Mouse (Mus musculus) subcutaneous adipose tissue, adult 2 months (tissue): ENCODE data around the gene Bola1. TPM values are rescaled to one million over a fixed set of nuclear protein-coding genes. Genes with fewer than 3 reads are reported as not detected.

Experiments
- polyA plus RNA-seq: library from polyadenylated mRNA; depleted of rRNA; stranded (reverse); fragments of >200 nt; gene quantifications from 2 replicates; pipeline ENCODE4 v1.2.3, GENCODE M21; 2012; ENCODE audit warnings: low replicate concordance; rRNA removed

The Bola1 gene
- 55.8 and 58.3 TPM in 2 replicates for polyA plus RNA-seq

GRCm38 (mm10) chr3:96219661-96220130 lies at the start of gene Bola1, which contains the start of gene Hist2h2ab:
TSS of gene Bola1 (minus strand) at chr3:96219709.
TSS of gene Hist2h2ab (plus strand) at chr3:96219865.

GRCm38 (mm10) chr3:96268051-96268775 lies 48.7 kb upstream of the Bola1 start, which contains the start of gene Hist2h3b:
TSS of gene Hist2h3b (plus strand) at chr3:96268654.

GRCm38 (mm10) chr3:96262979-96263550 lies 43.6 kb upstream of the Bola1 start, which contains the start of gene Hist2h4:
TSS of gene Hist2h4 (minus strand) at chr3:96263311.

GRCm38 (mm10) chr3:96246427-96246856 lies 26.9 kb upstream of the Bola1 start, which contains the start of gene Hist2h3c1:
TSS of gene Hist2h3c1 (plus strand) at chr3:96246685.

GRCm38 (mm10) chr3:96245003-96245886 lies 25.7 kb upstream of the Bola1 start, which contains the start of gene Hist2h2aa1:
TSS of gene Hist2h2aa1 (plus strand) at chr3:96245497.

GRCm38 (mm10) chr3:96239949-96240798 lies 20.7 kb upstream of the Bola1 start, which contains the start of gene Hist2h2aa2:
TSS of gene Hist2h2aa2 (minus strand) at chr3:96240276.

GRCm38 (mm10) chr3:96238954-96239793 lies 19.7 kb upstream of the Bola1 start, which contains the start of gene Hist2h3c2:
TSS of gene Hist2h3c2 (minus strand) at chr3:96239127.

GRCm38 (mm10) chr3:96220765-96221639 lies 1.5 kb upstream of the Bola1 start, which contains the start of the genes Hist2h2ac and Hist2h2be:
TSS of gene Hist2h2ac (minus strand) at chr3:96220880.
TSS of gene Hist2h2be (plus strand) at chr3:96221119.

GRCm38 (mm10) chr3:96180727-96181477 lies 38.6 kb downstream of the Bola1 start, which contains the start of gene Sv2a:
TSS of gene Sv2a (plus strand) at chr3:96181151.

GRCm38 (mm10) chr3:96172197-96173178 lies 47.0 kb downstream of the Bola1 start, which contains the start of gene Sf3b4:
TSS of gene Sf3b4 (plus strand) at chr3:96172332.

GRCm38 (mm10) chr3:96161869-96162840 lies 57.4 kb downstream of the Bola1 start, which contains the start of gene Mtmr11:
TSS of gene Mtmr11 (plus strand) at chr3:96162004.

